In genomic region chr13:63360111-63360885, GRCm38 (mm10) we compare ENCODE assay signal across 17 mouse cellular contexts.
DNase-seq lines count a peak whose midpoint lies in the region.
"Had no signal": no experiment of that assay in that cellular context is flagged by ENCODE, and none has a peak within 500 bp of the region (broad histone marks: within the 10 kb centered on the region; RNA-seq: fewer than 3 reads in every experiment).

No protein-coding gene starts in this region.

- intact Hi-C loops in left cerebral cortex, postnatal 25 days (cut with DNase I) = loop anchor here (10.0 kb wide), 1 partner anchor 675 kb away; no protein-coding TSS in a partner anchor

- peak; percentile 16 to 57 for DNase-seq in left cerebral cortex, postnatal 25 days (ENCODE audit: low spot score in 2 of 2)
- DNase-seq in left cerebral cortex, adult 11 months (ENCODE audit: low spot score) = no peak
- peak; percentile 30 for DNase-seq in lung, postnatal 10 days
- DNase-seq in lung, postnatal 36 days = no peak
- DNase-seq in embryo, embryonic 10.5 days (ENCODE audit: low spot score) = peak; percentile 37
- DNase-seq in mesoderm, embryonic 11.5 days (ENCODE audit: low read depth, low spot score) = peak; percentile 60
- no peak for DNase-seq in urinary bladder, postnatal 4 days (ENCODE audit: low spot score in 2 of 2)
- DNase-seq: adrenal gland, adult 8-10 months; cerebellum, adult 8-10 months; cerebellum, postnatal 25 days; gastrocnemius, postnatal 10 days; heart, postnatal 4 days; kidney, adult 11 months; kidney, postnatal 14 days; right cerebral cortex, postnatal 25 days; thymus, adult 18-20 months; thymus, postnatal 36 days had no signal

Comparison
In these comparisons a context has a peak if more than half of its experiments do, and no peak if none do; other contexts are left out.
1. DNase-seq: peak in left cerebral cortex, postnatal 25 days (2 of 2), lung, postnatal 10 days (single experiment), embryo, embryonic 10.5 days (single experiment) and mesoderm, embryonic 11.5 days (single experiment); none in left cerebral cortex, adult 11 months (single experiment), lung, postnatal 36 days (single experiment) and urinary bladder, postnatal 4 days (0 of 2).